Mouse (Mus musculus): Measurements from ENCODE around the gene Gm42906. TPM values are rescaled to one million over a fixed set of nuclear protein-coding genes. Genes with fewer than 3 reads are reported as not detected.

Gene Gm42906
- polyA plus RNA-seq, 1 experiment = 1.2 TPM

- DNase-seq (ENCODE audit: low spot score) = no peak
These were observed 33.3 kb downstream of the Gm42906 start for GRCm38 (mm10) chr5:151394690-151395089.

GRCm38 (mm10) chr5:151393821-151394662 is 33.9 kb downstream of the Gm42906 start:
- no peak for DNase-seq (ENCODE audit: low spot score)

GRCm38 (mm10) chr5:151389827-151390226 is 38.1 kb downstream of the Gm42906 start:
- DNase-seq (ENCODE audit: low spot score) = no peak

GRCm38 (mm10) chr5:151379896-151380295 is 48.1 kb downstream of the Gm42906 start:
- DNase-seq (ENCODE audit: low spot score) = no peak

- no peak for DNase-seq (ENCODE audit: low spot score)
These were observed 48.8 kb downstream of the Gm42906 start for GRCm38 (mm10) chr5:151379210-151379609.

GRCm38 (mm10) chr5:151376931-151377330 is 51.0 kb downstream of the Gm42906 start:
- DNase-seq (ENCODE audit: low spot score) = no peak

GRCm38 (mm10) chr5:151374825-151375224 is 53.1 kb downstream of the Gm42906 start:
- no peak for DNase-seq (ENCODE audit: low spot score)

- no peak for DNase-seq (ENCODE audit: low spot score)
These were observed 56.8 kb downstream of the Gm42906 start for GRCm38 (mm10) chr5:151371130-151371529.

- DNase-seq (ENCODE audit: low spot score) = no peak
These were observed 58.6 kb downstream of the Gm42906 start for GRCm38 (mm10) chr5:151369306-151369721.

GRCm38 (mm10) chr5:151368395-151369190 is 59.4 kb downstream of the Gm42906 start:
- DNase-seq (ENCODE audit: low spot score) = peak; percentile 99

GRCm38 (mm10) chr5:151367881-151368394 is 60.0 kb downstream of the Gm42906 start:
- no peak for DNase-seq (ENCODE audit: low spot score)

GRCm38 (mm10) chr5:151367317-151367716 is 60.6 kb downstream of the Gm42906 start:
- no peak for DNase-seq (ENCODE audit: low spot score)

- DNase-seq (ENCODE audit: low spot score) = no peak
These were observed 64.5 kb downstream of the Gm42906 start for GRCm38 (mm10) chr5:151363343-151364000.

- no peak for DNase-seq (ENCODE audit: low spot score)
These were observed 78.3 kb downstream of the Gm42906 start for GRCm38 (mm10) chr5:151349616-151350015.

- no peak for DNase-seq (ENCODE audit: low spot score)
These were observed 79.5 kb downstream of the Gm42906 start for GRCm38 (mm10) chr5:151348418-151348817.

- DNase-seq (ENCODE audit: low spot score) = no peak
These were observed 81.3 kb downstream of the Gm42906 start for GRCm38 (mm10) chr5:151346626-151347025.

- no peak for DNase-seq (ENCODE audit: low spot score)
These were observed 83.2 kb downstream of the Gm42906 start for GRCm38 (mm10) chr5:151344737-151345136.

- no peak for DNase-seq (ENCODE audit: low spot score)
These were observed 94.3 kb downstream of the Gm42906 start for GRCm38 (mm10) chr5:151333686-151334085.

GRCm38 (mm10) chr5:151333191-151333594 is 94.8 kb downstream of the Gm42906 start:
- no peak for DNase-seq (ENCODE audit: low spot score)

GRCm38 (mm10) chr5:151315804-151316597 is 112.0 kb downstream of the Gm42906 start:
- no peak for DNase-seq (ENCODE audit: low spot score)

- no peak for DNase-seq (ENCODE audit: low spot score)
These were observed 127.7 kb downstream of the Gm42906 start for GRCm38 (mm10) chr5:151300286-151300685.

All from urinary bladder, adult 2 months (tissue).